Mouse (Mus musculus): Measurements from ENCODE around the gene Mmd2. TPM values are rescaled to one million over a fixed set of nuclear protein-coding genes. Genes with fewer than 3 reads are reported as not detected.

Gene Mmd2
- polyA plus RNA-seq, 1 experiment from 2014 or later = 1.7 TPM

DNA sequence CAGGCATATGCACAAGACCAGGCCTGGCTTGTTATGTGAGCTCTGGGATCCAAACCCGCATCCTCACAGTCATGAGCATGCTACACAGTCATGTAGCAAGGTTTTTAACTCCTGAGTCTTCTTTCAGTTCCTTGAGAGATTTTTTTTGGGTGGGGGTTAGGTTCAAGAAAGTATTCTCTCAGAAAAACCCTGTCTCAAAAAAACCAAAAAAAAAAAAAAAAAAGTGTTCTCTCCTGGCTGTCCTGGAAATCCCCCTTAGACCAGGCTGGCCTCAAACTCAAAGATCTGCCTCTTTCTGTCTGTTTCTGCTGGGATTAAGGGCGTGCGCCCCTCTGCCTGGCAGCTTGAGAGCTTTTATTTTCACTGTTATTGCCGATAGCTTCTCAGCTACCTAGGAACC is 73.2 kb downstream of the Mmd2 start:
- Histone ChIP-seq H3K27me3 (replicated peaks; ENCODE audit: control insufficient read depth, insufficient read depth, low read length) (peaks cover 1% of the 10 kb centered on the region; the same call in 1 of the 2 replicates), H3K4me3 (ENCODE audit: low read length) (no peak overlapping the region), H3K36me3 (ENCODE audit: control insufficient read depth, insufficient read depth, low read length) (no peaks in the 10 kb centered on the region), H3K27ac (ENCODE audit: low read length) (no peak overlapping the region), H3K4me2 (ENCODE audit: low read depth, low read length) (no peak overlapping the region), H3K9me3 (ENCODE audit: control insufficient read depth, low read length) (no peaks in the 10 kb centered on the region), H3K4me1 (ENCODE audit: control insufficient read depth, insufficient read depth, low read length) (no peaks in the 10 kb centered on the region), H3K9ac (ENCODE audit: low read depth, low read length) (no peak overlapping the region)
- WGBS = 73% methylated on average over 4 of the region's 4 CpGs
- no peak for ATAC-seq

DNA sequence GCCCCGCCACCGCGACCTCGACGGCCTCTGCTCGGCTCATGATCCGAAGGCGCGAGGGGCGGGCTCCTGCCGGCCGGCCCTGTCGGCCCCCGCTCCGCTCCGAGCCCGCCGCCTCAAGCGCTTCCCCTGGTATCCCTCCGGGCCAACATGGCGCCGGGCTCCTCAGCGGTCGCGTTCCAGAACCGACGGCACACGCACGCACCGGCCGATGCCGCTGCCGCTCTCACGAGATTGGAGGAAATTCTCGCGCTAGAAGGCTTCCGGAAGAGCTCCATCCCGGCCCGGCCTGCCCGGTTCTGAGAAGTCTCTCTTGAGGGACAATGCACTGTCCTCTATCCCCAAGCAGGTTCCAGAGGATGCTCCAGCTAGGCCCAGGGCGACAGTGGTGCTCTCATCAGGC is 78.7 kb downstream of the Mmd2 start, which contains the start of gene Papolb:
Gene Papolb (minus strand): TSS at position 162 of the 400 bp plus-strand sequence.
- no peak within 1 kb of the TSS for H3K9ac ChIP-seq (ENCODE audit: low read depth, low read length)
- ATAC-seq = no peak
- H3K4me3 ChIP-seq (ENCODE audit: low read length) = no peak within 1 kb of the TSS; the same call in 1 of the 2 replicates
- no peaks in the 10 kb centered on the region for H3K36me3 ChIP-seq (ENCODE audit: control insufficient read depth, insufficient read depth, low read length)
- H3K27me3 ChIP-seq (replicated peaks; ENCODE audit: control insufficient read depth, insufficient read depth, low read length) = peaks cover 12% of the 10 kb centered on the region; the same call in 1 of the 2 replicates
- 42% methylated on average over 41 of the region's 41 CpGs for WGBS
- peak within 1 kb of the TSS; percentile 34 for H3K4me2 ChIP-seq (ENCODE audit: low read depth, low read length)
- no peak within 1 kb of the TSS for H3K27ac ChIP-seq (ENCODE audit: low read length)
- H3K4me1 ChIP-seq (ENCODE audit: control insufficient read depth, insufficient read depth, low read length) = no peaks in the 10 kb centered on the region
- 0 out of 2 replicates have a peak, but pooled peaks cover 8% of the 10 kb centered on the region for H3K9me3 ChIP-seq (ENCODE audit: control insufficient read depth, low read length)

DNA sequence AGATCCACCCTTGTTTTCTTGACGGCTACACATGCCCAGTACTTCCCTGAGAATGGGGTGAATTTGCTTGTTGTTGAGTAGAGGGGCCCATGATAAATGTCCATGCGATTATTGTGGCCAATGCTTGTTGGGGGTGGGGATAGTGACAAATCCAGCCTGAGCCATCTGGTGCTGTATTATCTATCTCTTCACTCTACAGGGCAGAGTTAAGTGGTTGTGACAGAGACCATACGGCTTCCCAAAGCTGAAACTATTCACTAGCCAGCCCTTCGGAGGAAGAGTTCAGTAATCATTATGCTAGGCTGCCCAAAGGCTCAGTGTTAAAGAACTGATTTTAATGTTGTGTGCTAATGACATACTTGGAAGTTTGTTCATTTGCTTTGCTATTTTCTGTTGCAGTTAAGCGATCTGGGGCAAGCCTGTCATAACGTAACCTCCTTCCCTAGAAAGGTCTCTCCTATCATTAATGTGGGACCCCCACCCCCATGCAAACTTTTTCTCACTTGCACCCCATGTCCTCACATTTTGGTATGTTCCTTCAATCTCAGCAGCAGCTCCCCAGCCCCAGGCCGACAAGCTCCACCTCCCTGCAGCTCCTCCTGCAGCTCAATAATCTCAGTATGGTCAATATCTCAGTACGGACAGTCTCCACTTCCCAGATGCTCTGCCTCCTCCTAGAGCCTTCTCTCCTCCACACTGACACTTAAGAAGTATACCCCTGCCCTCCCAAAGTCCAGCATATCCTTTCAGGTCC is 83.7 kb downstream of the Mmd2 start:
- Histone ChIP-seq H3K9me3 (ENCODE audit: control insufficient read depth, low read length) (0 out of 2 replicates have a peak, but pooled peaks cover 5% of the 10 kb centered on the region), H3K27me3 (replicated peaks; ENCODE audit: control insufficient read depth, insufficient read depth, low read length) (peaks cover 5% of the 10 kb centered on the region; the same call in 1 of the 2 replicates), H3K27ac (ENCODE audit: low read length) (peak overlapping the region; percentile 48; the same call in 1 of the 2 replicates), H3K4me3 (ENCODE audit: low read length) (no peak overlapping the region), H3K36me3 (ENCODE audit: control insufficient read depth, insufficient read depth, low read length) (no peaks in the 10 kb centered on the region), H3K9ac (ENCODE audit: low read depth, low read length) (no peak overlapping the region), H3K4me2 (ENCODE audit: low read depth, low read length) (no peak overlapping the region), H3K4me1 (ENCODE audit: control insufficient read depth, insufficient read depth, low read length) (no peaks in the 10 kb centered on the region)
- WGBS = 59% methylated on average over 8 of the region's 8 CpGs
- peak; percentile 52; the same call in 1 of the 2 replicates for ATAC-seq

DNA sequence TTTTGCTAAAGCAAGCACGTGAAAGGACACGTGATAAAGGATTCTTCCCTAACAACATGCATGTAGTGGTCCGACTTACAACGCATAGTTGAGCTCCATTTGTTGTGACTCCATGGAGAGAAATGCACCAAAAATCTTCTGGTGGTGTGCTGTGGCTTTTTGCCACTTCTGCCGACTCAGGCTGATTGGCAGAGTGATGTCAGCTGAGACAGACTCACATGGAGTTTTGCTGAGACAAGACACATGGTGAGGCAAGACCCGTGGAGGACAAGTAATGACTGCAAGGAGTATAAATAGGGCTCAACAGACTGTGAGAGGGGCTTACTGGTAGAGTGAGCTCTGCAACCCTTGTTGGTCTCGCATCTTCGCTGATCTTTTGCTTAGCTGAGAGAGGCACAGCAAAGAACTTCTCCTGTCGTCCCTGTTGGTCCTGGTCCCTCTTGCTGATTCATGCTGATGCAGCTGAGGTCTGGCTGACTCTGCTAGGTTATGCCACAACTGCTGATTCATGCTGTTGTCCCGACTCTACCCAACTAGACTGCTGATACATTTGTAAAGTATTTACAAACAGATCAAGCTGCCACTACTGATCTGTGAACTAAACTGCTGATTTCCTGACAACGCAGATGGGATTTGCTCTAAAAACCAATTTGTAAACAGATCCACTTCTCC is 87.3 kb downstream of the Mmd2 start:
- Histone ChIP-seq H3K36me3 (ENCODE audit: control insufficient read depth, insufficient read depth, low read length) (no peaks in the 10 kb centered on the region), H3K27ac (ENCODE audit: low read length) (no peak overlapping the region), H3K4me3 (ENCODE audit: low read length) (no peak overlapping the region), H3K9me3 (ENCODE audit: control insufficient read depth, low read length) (no peaks in the 10 kb centered on the region), H3K4me2 (ENCODE audit: low read depth, low read length) (no peak overlapping the region), H3K9ac (ENCODE audit: low read depth, low read length) (no peak overlapping the region), H3K27me3 (replicated peaks; ENCODE audit: control insufficient read depth, insufficient read depth, low read length) (no peaks in the 10 kb centered on the region), H3K4me1 (ENCODE audit: control insufficient read depth, insufficient read depth, low read length) (no peaks in the 10 kb centered on the region)
- 80% methylated on average over 11 of the region's 11 CpGs for WGBS
- no peak for ATAC-seq

DNA sequence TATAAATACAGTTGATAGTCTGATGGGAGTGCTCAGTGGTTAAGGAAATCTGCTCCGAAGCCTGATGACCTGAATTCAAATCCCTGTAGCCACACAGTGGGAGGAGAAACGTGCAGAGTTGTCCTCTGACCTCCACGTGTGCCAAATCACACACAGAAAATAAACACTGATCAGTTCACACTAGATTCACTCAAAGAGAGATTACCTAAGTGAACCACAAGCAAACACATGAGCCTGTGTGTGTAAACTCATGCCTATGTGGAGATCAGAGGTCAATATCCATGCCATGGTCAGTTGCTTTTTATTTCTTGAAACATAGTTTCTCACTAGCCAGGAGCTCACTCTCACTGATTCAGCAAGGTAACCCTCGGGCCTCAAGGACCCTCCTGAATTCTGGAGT is 88.2 kb downstream of the Mmd2 start:
- WGBS = 80% methylated on average over 4 of the region's 4 CpGs
- H3K9ac ChIP-seq (ENCODE audit: low read depth, low read length) = no peak overlapping the region
- no peak overlapping the region for H3K4me3 ChIP-seq (ENCODE audit: low read length)
- ATAC-seq = no peak
- no peaks in the 10 kb centered on the region for H3K4me1 ChIP-seq (ENCODE audit: control insufficient read depth, insufficient read depth, low read length)
- H3K9me3 ChIP-seq (ENCODE audit: control insufficient read depth, low read length) = no peaks in the 10 kb centered on the region
- no peaks in the 10 kb centered on the region for H3K36me3 ChIP-seq (ENCODE audit: control insufficient read depth, insufficient read depth, low read length)
- no peak overlapping the region for H3K27ac ChIP-seq (ENCODE audit: low read length)
- no peaks in the 10 kb centered on the region for H3K27me3 ChIP-seq (replicated peaks; ENCODE audit: control insufficient read depth, insufficient read depth, low read length)
- no peak overlapping the region for H3K4me2 ChIP-seq (ENCODE audit: low read depth, low read length)

DNA sequence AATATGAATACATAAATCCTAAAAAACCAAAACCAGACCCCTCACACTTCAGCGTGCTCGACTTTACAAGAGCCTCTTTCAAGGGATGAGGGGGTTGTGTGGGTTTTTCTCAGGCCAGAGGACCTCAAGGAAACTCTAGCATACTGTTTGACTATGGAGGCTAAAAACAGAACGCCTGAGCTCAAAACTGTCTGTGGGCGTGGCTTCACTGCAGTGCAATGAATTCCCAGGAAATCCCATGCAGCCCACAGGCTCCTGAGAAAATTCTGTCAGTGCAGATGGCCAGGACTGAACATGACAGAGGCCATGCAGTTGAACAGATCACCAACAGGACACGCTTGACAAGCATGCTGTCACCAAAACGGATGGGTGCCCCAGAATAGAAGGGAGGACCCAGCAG is 89.6 kb downstream of the Mmd2 start:
- Histone ChIP-seq H3K4me2 (ENCODE audit: low read depth, low read length) (no peak overlapping the region), H3K4me1 (ENCODE audit: control insufficient read depth, insufficient read depth, low read length) (no peaks in the 10 kb centered on the region), H3K27me3 (replicated peaks; ENCODE audit: control insufficient read depth, insufficient read depth, low read length) (no peaks in the 10 kb centered on the region), H3K4me3 (ENCODE audit: low read length) (no peak overlapping the region), H3K36me3 (ENCODE audit: control insufficient read depth, insufficient read depth, low read length) (no peaks in the 10 kb centered on the region), H3K9ac (ENCODE audit: low read depth, low read length) (no peak overlapping the region), H3K9me3 (ENCODE audit: control insufficient read depth, low read length) (no peaks in the 10 kb centered on the region), H3K27ac (ENCODE audit: low read length) (no peak overlapping the region)
- ATAC-seq = no peak
- 44% methylated on average over 6 of the region's 6 CpGs for WGBS

Other genes starting within 250 kb of the Mmd2 start
- 1.9 and 2.0 TPM in 2 replicates for gene Foxk1, start 207.3 kb downstream of the Mmd2 start, polyA plus RNA-seq (2015; fragmentation: Nextera tagmentation; extraction: Ambion mirVana)
- gene Ap5z1, start 144.9 kb downstream of the Mmd2 start, polyA plus RNA-seq (2015; fragmentation: Nextera tagmentation; extraction: Ambion mirVana) = 17.3 and 21.6 TPM in 2 replicates
- gene Papolb, start 78.7 kb downstream of the Mmd2 start, polyA plus RNA-seq (2015; fragmentation: Nextera tagmentation; extraction: Ambion mirVana) = 0.05 TPM in 1 of 2 replicates, not detected in the other
- gene Radil, start 57.7 kb downstream of the Mmd2 start, polyA plus RNA-seq (2015; fragmentation: Nextera tagmentation; extraction: Ambion mirVana) = 1.6 and 2.2 TPM in 2 replicates
- 33.6 and 33.8 TPM in 2 replicates for gene Wipi2, start 18.9 kb upstream of the Mmd2 start, polyA plus RNA-seq (2015; fragmentation: Nextera tagmentation; extraction: Ambion mirVana)
- gene Slc29a4, start 83.7 kb upstream of the Mmd2 start, polyA plus RNA-seq (2015; fragmentation: Nextera tagmentation; extraction: Ambion mirVana) = 5.8 and 6.9 TPM in 2 replicates
- gene Tnrc18, start 208.9 kb upstream of the Mmd2 start, polyA plus RNA-seq (2015; fragmentation: Nextera tagmentation; extraction: Ambion mirVana) = 10.5 and 13.2 TPM in 2 replicates

Measured in intestine, embryonic 16.5 days (tissue).